Mouse (Mus musculus) bone marrow macrophage, adult 2 months (primary cell): Measurements from ENCODE around the gene H3f3b. TPM values are rescaled to one million over a fixed set of nuclear protein-coding genes. Genes with fewer than 3 reads are reported as not detected.

Experiments
- H3K27ac ChIP-seq: 2 replicates; pipeline ENCODE4 v1.5.1; 2012; ENCODE audit warnings: low read depth, low read length; ENCODE audit not compliant: insufficient read depth
- H3K4me1 ChIP-seq: 2 replicates; pipeline ENCODE4 v1.6.1; 2012; ENCODE audit warnings: low read length; ENCODE audit not compliant: control insufficient read depth, insufficient read depth
- H3K4me3 ChIP-seq: 2 replicates; pipeline ENCODE4 v1.5.1; 2012; ENCODE audit warnings: mild to moderate bottlenecking, low read length, moderate library complexity; ENCODE audit not compliant: insufficient read depth
- CTCF ChIP-seq: IDR thresholded peaks from 2 replicates; pipeline ENCODE4 v1.5.1; 2012; ENCODE audit warnings: low read depth, mild to moderate bottlenecking, low read length, moderate library complexity
- POLR2A ChIP-seq: IDR thresholded peaks from 2 replicates; pipeline ENCODE4 v1.6.1; 2012; ENCODE audit warnings: mild to moderate bottlenecking, low read depth, low read length, borderline replicate concordance
- polyA plus RNA-seq: library from polyadenylated mRNA; stranded (reverse); fragments of >200 nt; gene quantifications from 2 replicates; pipeline ENCODE4 v1.2.4, GENCODE M21; 2012; ENCODE audit not compliant: missing spikeins, insufficient read depth, insufficient read length

The H3f3b gene
- polyA plus RNA-seq, 1 experiment = 431 TPM

GRCm38 (mm10) chr11:116010948-116011347 lies 16.8 kb downstream of the H3f3b start:
- TF ChIP-seq POLR2A (no peak), CTCF (no peak)
- no peak overlapping the region for H3K4me3 ChIP-seq
- H3K4me1 ChIP-seq = peaks cover 10% of the 10 kb centered on the region
- H3K27ac ChIP-seq = no peak overlapping the region

GRCm38 (mm10) chr11:116010146-116010545 lies 17.6 kb downstream of the H3f3b start:
- H3K4me1 ChIP-seq = peaks cover 16% of the 10 kb centered on the region
- TF ChIP-seq CTCF (no peak), POLR2A (no peak)
- no peak overlapping the region for H3K27ac ChIP-seq
- H3K4me3 ChIP-seq = no peak overlapping the region

DNA sequence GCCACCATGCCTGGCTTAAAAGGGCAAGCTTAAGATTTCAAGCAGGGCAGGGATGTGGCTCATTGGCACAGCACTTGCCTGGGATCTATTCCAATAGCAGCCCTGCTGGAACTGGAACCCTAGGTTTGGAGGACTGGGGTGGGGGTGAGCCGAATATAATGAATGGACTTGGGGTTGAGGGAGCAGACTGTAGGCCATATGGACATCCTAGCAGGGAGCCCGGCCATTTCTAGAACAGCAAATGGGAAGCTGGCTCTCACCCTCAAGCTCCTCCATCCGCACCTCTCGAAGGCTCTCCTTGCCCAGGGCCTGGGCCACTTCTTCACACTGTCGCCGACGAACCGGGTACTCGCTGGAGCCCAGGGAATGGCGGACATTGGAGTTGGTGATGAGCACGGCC lies 18.1 kb downstream of the H3f3b start:
- no peak for TF ChIP-seq CTCF
- TF ChIP-seq POLR2A = no peak
- Histone ChIP-seq H3K27ac (no peak overlapping the region), H3K4me3 (no peak overlapping the region), H3K4me1 (peaks cover 17% of the 10 kb centered on the region)

DNA sequence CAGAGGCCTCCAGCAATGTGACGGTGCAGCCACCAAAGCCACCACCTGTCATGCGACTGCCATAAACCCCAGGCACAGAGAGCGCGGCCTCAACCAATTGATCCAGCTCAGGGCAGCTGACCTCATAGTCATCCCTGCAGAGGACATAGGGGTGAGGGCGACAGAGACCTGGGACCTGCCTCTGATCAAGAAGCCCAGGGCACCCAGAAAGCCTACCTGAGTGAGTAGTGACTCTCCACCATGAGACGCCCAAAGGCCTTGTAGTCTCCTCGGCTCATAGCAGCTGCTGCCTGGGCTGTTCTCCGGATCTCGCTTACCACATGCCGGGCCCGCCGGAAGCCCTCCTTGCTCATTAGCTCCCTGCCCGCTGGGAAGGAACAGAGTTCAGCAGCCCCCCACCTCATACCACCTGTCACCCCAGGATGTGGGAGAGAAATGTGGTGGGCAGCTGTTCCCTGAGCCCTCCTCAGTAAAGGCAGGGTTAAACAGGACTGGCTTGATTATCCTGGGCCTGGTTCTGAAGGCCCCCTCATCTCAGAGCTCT lies 18.9 kb downstream of the H3f3b start:
- Histone ChIP-seq H3K4me3 (no peak overlapping the region), H3K4me1 (peaks cover 20% of the 10 kb centered on the region), H3K27ac (no peak overlapping the region)
- TF ChIP-seq POLR2A = no peak
- no peak for TF ChIP-seq CTCF

GRCm38 (mm10) chr11:116008411-116008810 lies 19.4 kb downstream of the H3f3b start:
- H3K4me1 ChIP-seq = peaks cover 20% of the 10 kb centered on the region
- H3K4me3 ChIP-seq = no peak overlapping the region
- no peak overlapping the region for H3K27ac ChIP-seq
- TF ChIP-seq CTCF (no peak), POLR2A (no peak)

DNA sequence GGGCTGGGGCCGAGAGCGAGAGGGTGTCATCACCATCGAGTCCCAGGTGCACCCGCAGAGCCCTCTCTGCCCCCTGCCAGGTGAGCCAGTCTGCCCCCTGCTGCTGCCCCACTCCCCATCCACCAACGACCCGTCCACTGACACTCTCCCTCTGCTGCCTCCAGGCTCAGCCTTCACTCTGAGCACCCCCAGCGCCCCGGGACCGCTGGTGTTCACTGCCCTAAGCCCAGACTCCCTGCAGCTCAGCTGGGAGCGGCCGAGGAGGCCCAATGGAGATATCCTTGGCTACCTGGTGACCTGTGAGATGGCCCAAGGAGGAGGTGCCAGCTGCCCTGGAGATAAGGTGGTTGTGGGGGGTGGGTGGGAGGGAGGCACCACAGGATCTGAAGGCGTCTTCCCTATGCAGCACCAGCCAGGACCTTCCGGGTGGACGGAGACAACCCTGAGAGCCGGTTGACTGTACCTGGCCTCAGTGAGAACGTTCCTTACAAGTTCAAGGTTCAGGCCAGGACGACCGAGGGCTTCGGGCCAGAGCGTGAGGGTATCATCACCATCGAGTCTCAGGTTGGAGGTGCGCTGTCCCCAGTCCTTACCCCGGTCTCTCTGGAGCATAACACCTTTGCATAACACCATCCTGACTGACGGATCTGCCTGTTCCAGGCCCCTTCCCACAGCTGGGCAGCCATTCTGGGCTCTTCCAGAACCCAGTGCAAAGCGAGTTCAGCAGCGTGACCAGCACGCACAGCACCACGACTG lies 20.5 kb downstream of the H3f3b start:
- Histone ChIP-seq H3K4me1 (peaks cover 14% of the 10 kb centered on the region), H3K4me3 (no peak overlapping the region), H3K27ac (no peak overlapping the region)
- no peak for TF ChIP-seq POLR2A
- no peak for TF ChIP-seq CTCF

DNA sequence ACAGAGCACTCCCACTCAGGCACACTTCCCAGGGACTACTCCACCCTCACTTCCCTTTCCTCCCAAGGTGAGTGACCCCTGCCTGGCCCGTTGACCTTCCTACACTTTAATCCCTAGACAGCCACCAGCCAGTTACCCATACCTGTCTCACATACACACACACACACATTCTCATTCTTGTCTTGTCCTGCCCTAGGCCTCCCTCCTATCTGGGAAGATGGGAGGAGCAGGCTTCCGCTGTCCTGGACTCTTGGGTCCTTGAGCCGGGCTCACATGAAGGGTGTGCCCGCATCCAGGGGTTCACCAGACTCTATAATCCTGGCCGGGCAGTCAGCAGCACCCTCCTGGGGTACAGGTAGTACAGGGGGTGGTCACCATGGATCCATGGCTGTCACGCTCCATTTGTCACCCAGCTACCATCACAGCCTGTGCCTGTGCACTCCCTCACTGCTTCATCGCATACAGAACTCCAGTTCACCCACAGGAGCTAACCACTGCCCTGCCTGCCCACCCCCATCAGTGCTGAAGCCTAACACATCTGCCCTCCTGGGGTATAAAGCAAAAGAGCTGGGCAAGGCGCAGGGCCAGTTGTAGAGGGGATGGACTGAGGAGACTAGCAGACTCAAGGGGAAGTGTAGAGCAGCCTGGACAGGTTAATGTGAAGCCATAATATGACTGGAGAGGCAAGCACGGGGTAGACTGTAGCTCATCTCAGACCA lies 21.9 kb downstream of the H3f3b start:
- Histone ChIP-seq H3K27ac (no peak overlapping the region), H3K4me3 (peak overlapping the region; percentile 21; the same call in 1 of the 2 replicates), H3K4me1 (peaks cover 10% of the 10 kb centered on the region)
- TF ChIP-seq POLR2A (no peak), CTCF (no peak)

DNA sequence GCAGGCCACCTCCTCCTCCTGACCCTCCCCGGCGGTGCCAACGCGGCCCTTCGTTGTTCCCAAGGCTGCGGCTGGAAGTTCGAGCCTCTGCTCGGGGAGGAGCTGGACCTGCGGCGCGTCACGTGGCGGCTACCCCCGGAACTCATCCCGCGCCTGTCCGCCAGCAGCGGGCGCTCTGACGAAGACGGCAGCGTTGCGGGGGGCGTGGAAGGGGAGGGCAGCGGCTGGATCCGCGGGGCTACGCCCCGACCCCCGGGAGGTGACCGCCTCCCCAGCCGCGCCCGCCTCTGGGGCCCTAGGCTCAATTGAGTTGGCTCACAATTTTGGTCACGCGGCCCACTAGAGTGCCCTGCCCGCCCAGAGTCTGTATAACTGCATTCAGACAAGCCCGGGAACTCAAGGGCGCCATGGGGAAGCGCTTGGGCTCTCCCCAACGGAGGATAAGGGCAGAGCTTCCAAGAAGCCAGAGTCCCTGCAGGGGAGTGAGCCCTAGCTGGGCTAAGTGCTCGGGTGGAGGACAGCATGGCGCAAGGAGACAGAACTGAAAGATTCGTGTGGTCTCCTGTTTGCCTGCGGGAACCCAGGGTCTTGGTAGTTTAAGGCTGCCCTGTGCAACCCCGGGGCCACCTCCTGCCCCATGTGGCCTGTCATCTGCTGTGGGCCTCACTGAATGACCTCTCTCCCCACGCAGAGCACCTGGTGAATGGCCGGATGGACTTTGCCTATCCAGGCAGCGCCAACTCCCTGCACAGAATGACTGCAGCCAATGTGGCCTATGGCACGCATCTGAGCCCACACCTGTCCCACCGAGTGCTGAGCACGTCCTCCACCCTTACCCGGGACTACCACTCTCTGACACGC lies 22.7 kb downstream of the H3f3b start:
- TF ChIP-seq CTCF (peak; percentile 28; the same call in 1 of the 2 replicates), POLR2A (no peak)
- Histone ChIP-seq H3K4me1 (peaks cover 10% of the 10 kb centered on the region), H3K4me3 (peak overlapping the region; percentile 33), H3K27ac (peak overlapping the region; percentile 31)

DNA sequence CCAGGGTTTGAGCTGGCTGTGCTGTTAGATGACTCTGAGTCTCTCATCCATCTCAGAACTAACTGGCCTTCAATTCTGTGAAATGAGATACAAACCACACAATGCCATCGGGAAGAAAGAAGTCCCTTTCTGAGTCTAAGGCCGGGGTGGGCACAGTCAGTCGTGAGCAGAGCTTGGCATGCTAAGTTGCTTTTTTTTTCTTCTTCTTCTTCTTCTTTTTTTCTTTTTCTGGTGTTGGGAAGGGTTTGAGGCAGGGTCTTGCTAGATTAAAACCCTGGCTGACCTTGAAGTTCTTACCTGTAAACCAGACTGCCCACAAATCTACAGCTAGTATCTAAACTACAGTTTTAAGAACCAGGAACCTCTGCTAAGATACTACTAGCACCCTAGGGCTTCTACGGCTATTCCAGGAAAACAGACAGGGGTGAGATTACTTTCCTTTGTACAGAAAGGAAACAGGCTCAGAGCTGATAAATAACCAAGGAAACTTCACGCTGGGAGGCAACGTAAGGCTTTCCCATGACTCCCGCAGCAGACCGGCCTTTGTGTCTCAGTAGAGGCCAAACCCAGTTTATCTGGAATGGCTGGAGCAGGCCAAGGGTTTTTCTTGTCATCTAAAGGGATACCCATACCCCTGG lies 23.5 kb downstream of the H3f3b start:
- 0 out of 2 replicates have a peak overlapping the region, but pooled peaks have one; percentile 4 for H3K27ac ChIP-seq

DNA sequence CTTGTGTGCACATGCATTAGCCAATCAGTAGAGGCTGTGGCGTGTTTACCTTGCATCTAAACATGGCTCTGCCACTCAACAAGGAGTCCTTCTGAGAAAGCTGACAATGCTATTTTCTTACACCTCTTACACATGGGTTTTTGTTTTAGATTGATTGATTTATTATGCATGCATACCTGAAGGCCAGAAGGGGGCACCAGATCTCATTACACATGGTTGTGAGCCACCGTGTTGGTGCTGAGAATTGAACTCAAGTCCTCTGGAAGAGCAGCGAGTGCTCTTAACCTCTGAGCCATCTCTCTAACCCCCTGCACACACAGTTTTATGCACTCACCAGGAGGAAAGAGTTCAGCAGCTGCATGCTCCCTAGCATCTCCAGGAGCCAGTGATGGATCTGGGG lies 24.9 kb downstream of the H3f3b start:
- Histone ChIP-seq H3K4me1 (peaks cover 10% of the 10 kb centered on the region), H3K27ac (no peak overlapping the region), H3K4me3 (no peak overlapping the region)
- TF ChIP-seq CTCF (no peak), POLR2A (no peak)

More for the DNA sequence above, 23.5 kb downstream of the H3f3b start:
- peaks cover 10% of the 10 kb centered on the region for H3K4me1 ChIP-seq
- TF ChIP-seq POLR2A = no peak
- no peak for TF ChIP-seq CTCF
- H3K4me3 ChIP-seq = peak overlapping the region; percentile 33
